Mouse (Mus musculus) kidney, adult 9 months (tissue): ENCODE measurements around the gene Sort1.
A peak's percentile ranks its signal among the peaks of the same experiment; 100 is the strongest.

ENCODE experiments used
- DNase-seq: peaks from one replicate; pipeline ENCODE4 v3.0.0; 2022

The Sort1 gene

GRCm38 (mm10) chr3:108328441-108328841, 44.6 kb downstream of the Sort1 start:
- DNase-seq, result peak; percentile 26

- DNase-seq, result no peak
These were observed 46.9 kb downstream of the Sort1 start for GRCm38 (mm10) chr3:108330812-108331211.

GRCm38 (mm10) chr3:108336878-108337277, 53.0 kb downstream of the Sort1 start:
- DNase-seq, result no peak

- DNase-seq, result no peak
These were observed 57.2 kb downstream of the Sort1 start for GRCm38 (mm10) chr3:108341040-108341439.

- no peak for DNase-seq
These were observed 58.3 kb downstream of the Sort1 start for GRCm38 (mm10) chr3:108342185-108342584.

- DNase-seq, result no peak
These were observed 62.0 kb downstream of the Sort1 start for GRCm38 (mm10) chr3:108345855-108346254.

- no peak for DNase-seq
These were observed 64.5 kb downstream of the Sort1 start for GRCm38 (mm10) chr3:108348376-108348775.

- DNase-seq, result no peak
These were observed 71.4 kb downstream of the Sort1 start for GRCm38 (mm10) chr3:108355245-108355644.

GRCm38 (mm10) chr3:108357051-108357450, 73.2 kb downstream of the Sort1 start:
- DNase-seq, result no peak

- DNase-seq, result no peak
These were observed 74.6 kb downstream of the Sort1 start for GRCm38 (mm10) chr3:108358445-108358844.

GRCm38 (mm10) chr3:108360894-108361293, 77.0 kb downstream of the Sort1 start:
- DNase-seq, result no peak

- DNase-seq, result no peak
These were observed 79.7 kb downstream of the Sort1 start for GRCm38 (mm10) chr3:108363626-108364025.

GRCm38 (mm10) chr3:108364270-108364995, 80.6 kb downstream of the Sort1 start, which contains the start of gene Mybphl:
Mybphl (plus strand) TSS chr3:108364911.
- DNase-seq, result no peak

- DNase-seq, result no peak
These were observed 83.3 kb downstream of the Sort1 start for GRCm38 (mm10) chr3:108367173-108367572.

- DNase-seq, result no peak
These were observed 83.9 kb downstream of the Sort1 start for GRCm38 (mm10) chr3:108367828-108368227.

- DNase-seq, result no peak
These were observed 84.8 kb downstream of the Sort1 start for GRCm38 (mm10) chr3:108368721-108369120.

GRCm38 (mm10) chr3:108372274-108372673, 88.4 kb downstream of the Sort1 start:
- DNase-seq, result no peak

GRCm38 (mm10) chr3:108372691-108373090, 88.8 kb downstream of the Sort1 start:
- DNase-seq, result no peak

- no peak for DNase-seq
These were observed 95.2 kb downstream of the Sort1 start for GRCm38 (mm10) chr3:108378875-108379663.

- no peak for DNase-seq
These were observed 96.8 kb downstream of the Sort1 start for GRCm38 (mm10) chr3:108380695-108381094.

GRCm38 (mm10) chr3:108381945-108382875, 98.3 kb downstream of the Sort1 start:
- no peak for DNase-seq

GRCm38 (mm10) chr3:108383485-108384354, 99.8 kb downstream of the Sort1 start, which contains the start of gene Psrc1:
Psrc1 (plus strand) TSS chr3:108383839.
- peak; percentile 89 for DNase-seq
